Mouse (Mus musculus): ENCODE measurements around the gene Noc4l. TPM values are rescaled to one million over a fixed set of nuclear protein-coding genes. Genes with fewer than 3 reads are reported as not detected.

Gene Noc4l
- total and polyA plus RNA-seq, 3 experiments = 42.0 to 160 (median 50.7) TPM

DNA sequence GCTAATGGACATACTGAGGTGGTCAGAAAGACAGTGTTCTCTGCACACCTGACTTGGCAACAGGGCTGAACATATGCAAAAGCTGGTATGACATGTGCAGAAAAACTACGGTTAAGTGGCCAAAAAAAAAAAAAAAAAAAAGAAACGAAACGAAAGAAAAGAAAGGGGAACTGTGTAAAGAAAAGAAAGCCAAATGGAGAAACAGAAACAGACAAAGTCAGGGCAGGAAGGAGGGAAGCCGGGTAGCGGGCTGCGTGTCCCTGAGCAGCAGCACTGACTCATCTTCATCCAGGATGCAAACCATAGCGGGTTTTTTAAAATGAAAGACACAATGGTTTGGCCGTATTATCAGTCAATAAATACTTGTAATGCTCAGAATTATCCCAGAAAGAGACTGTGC is 28.8 kb upstream of the Noc4l start (continued):
- TF ChIP-seq TBP (conservative IDR thresholded peaks at IDR 0.05; ENCODE audit: low read depth, low read length) = no peak
- no peak for TF ChIP-seq USF2 (conservative IDR thresholded peaks at IDR 0.05; ENCODE audit: low read depth, low read length)
- TF ChIP-seq POLR2AphosphoS2 (IDR thresholded peaks at IDR 0.05; ENCODE audit: low read depth, low read length) = no peak
- peak; percentile 82 for TF ChIP-seq SIN3A (IDR thresholded peaks at IDR 0.05; ENCODE audit: low read length)
- TF ChIP-seq MXI1 (IDR thresholded peaks at IDR 0.05; ENCODE audit: low read depth, low read length) = peak; percentile 79
- TF ChIP-seq POLR2A (IDR thresholded peaks at IDR 0.05; ENCODE audit: low read depth, low read length) = no peak

- H3K36me3 ChIP-seq (replicated peaks in 1 of 2; ENCODE audit: control insufficient read depth in 1 of 2, insufficient read depth in 1 of 2, low read length in 1 of 2) = peaks cover 67 to 95% of the 10 kb centered on the region in 2 experiments
- no peaks in the 10 kb centered on the region for H3K4me1 ChIP-seq (ENCODE audit: control insufficient read depth in 1 of 2, insufficient read depth in 2 of 2)
- no peaks in the 10 kb centered on the region; the same call in 1 of the 2 replicates for H3K79me2 ChIP-seq (replicated peaks; ENCODE audit: control insufficient read depth, extremely low read depth, insufficient read depth, poor library complexity, severe bottlenecking)
- no peak overlapping the region for H3K27ac ChIP-seq (ENCODE audit: insufficient read depth, low read depth)
- no peak overlapping the region for H3K4me3 ChIP-seq (replicated peaks in 1 of 3; ENCODE audit: low read depth in 2 of 3, low read length in 2 of 3, poor library complexity in 1 of 3)
- TF ChIP-seq CHD1 (IDR thresholded peaks at IDR 0.05; ENCODE audit: low read depth, low read length) (no peak), BHLHE40 (IDR thresholded peaks at IDR 0.05; ENCODE audit: low read depth, low read length) (no peak), ZNF384 (IDR thresholded peaks at IDR 0.05; ENCODE audit: low read depth, low read length) (no peak), JUND (conservative IDR thresholded peaks at IDR 0.05; ENCODE audit: low read depth, low read length) (no peak), JUN (IDR thresholded peaks at IDR 0.05; ENCODE audit: insufficient read depth, low read depth, low read length) (no peak), USF2 (conservative IDR thresholded peaks at IDR 0.05; ENCODE audit: low read depth, low read length) (no peak), TCF12 (IDR thresholded peaks at IDR 0.05; ENCODE audit: low read depth, low read length) (no peak), PAX5 (IDR thresholded peaks at IDR 0.05; ENCODE audit: low read length) (no peak), MEF2A (IDR thresholded peaks at IDR 0.05; ENCODE audit: borderline replicate concordance, low read depth, low read length) (no peak), MAFK (IDR thresholded peaks at IDR 0.05; ENCODE audit: insufficient replicate concordance, low read length) (no peak), RAD21 (IDR thresholded peaks at IDR 0.05; ENCODE audit: low read depth, low read length) (no peak), SIN3A (IDR thresholded peaks at IDR 0.05; ENCODE audit: low read length) (no peak)
- DNase-seq (ENCODE audit: extremely low read depth) = no peak
- dilution Hi-C loops (cut with MboI; ENCODE audit: extremely low pct_ligation_motif_present, extremely low pct_unique_long_range_greater_than_20kb, low sequenced_read_pairs) = no loop called here
- H3K9ac ChIP-seq (ENCODE audit: insufficient read depth, low read depth) = no peak overlapping the region
- in situ Hi-C loops (cut with MboI; ENCODE audit: low pct_ligation_motif_present, low pct_unique_long_range_greater_than_20kb, low sequenced_read_pairs) = no loop called here
- no peaks in the 10 kb centered on the region for H3K9me3 ChIP-seq (replicated peaks; ENCODE audit: low read length)
- H3K4me2 ChIP-seq (ENCODE audit: insufficient read depth, low read depth, poor library complexity, severe bottlenecking) = no peak overlapping the region
- H3K27me3 ChIP-seq (replicated peaks) = no peaks in the 10 kb centered on the region
These were observed 12.4 kb upstream of the Noc4l start for GRCm38 (mm10) chr5:110665486-110666121.

DNA sequence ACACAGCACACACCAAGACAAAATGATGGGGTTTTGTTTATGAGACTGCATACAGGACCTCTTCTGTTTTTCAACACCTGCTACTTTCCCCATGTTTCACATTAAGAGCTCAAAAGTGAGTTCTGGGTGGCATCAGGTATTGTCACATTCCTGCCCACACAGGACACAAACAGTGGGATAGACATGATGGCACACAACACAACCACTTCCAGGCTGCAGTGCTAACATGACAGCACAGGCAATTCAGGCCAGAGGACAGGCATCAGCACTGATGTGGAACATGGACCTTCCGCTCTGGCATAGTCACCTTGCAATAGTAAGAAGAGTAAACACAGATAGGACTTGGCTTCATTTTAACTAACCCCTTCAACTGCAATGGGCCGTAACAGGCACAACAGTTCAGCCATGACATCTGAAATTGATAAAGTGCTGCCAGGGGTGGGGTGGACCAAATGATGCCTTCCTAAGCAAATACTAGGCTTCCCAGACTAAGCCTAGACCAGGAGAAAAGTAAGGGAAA is 11.6 kb upstream of the Noc4l start:
- H3K27ac ChIP-seq (ENCODE audit: insufficient read depth, low read depth) = no peak overlapping the region
- no peaks in the 10 kb centered on the region for H3K9me3 ChIP-seq (replicated peaks; ENCODE audit: low read length)
- no peak overlapping the region for H3K9ac ChIP-seq (ENCODE audit: insufficient read depth, low read depth)
- H3K4me3 ChIP-seq (replicated peaks in 1 of 3; ENCODE audit: low read depth in 2 of 3, low read length in 2 of 3, poor library complexity in 1 of 3) = no peak overlapping the region
- no peaks in the 10 kb centered on the region for H3K4me1 ChIP-seq (ENCODE audit: control insufficient read depth in 1 of 2, insufficient read depth in 2 of 2)
- TF ChIP-seq ELF1 (IDR thresholded peaks at IDR 0.05; ENCODE audit: low read depth, low read length) (no peak), MXI1 (IDR thresholded peaks at IDR 0.05; ENCODE audit: low read depth, low read length) (no peak), E2F4 (IDR thresholded peaks at IDR 0.05; ENCODE audit: insufficient replicate concordance, low read depth, low read length) (no peak), POLR2A (IDR thresholded peaks at IDR 0.05; ENCODE audit: low read depth, low read length) (no peak), BHLHE40 (IDR thresholded peaks at IDR 0.05; ENCODE audit: low read depth, low read length) (no peak)
- no peak for DNase-seq (ENCODE audit: extremely low read depth)
- peaks cover 67 to 95% of the 10 kb centered on the region in 2 experiments for H3K36me3 ChIP-seq (replicated peaks in 1 of 2; ENCODE audit: control insufficient read depth in 1 of 2, insufficient read depth in 1 of 2, low read length in 1 of 2)
- in situ Hi-C loops (cut with MboI; ENCODE audit: low pct_ligation_motif_present, low pct_unique_long_range_greater_than_20kb, low sequenced_read_pairs) = no loop called here
- no peak overlapping the region for H3K4me2 ChIP-seq (ENCODE audit: insufficient read depth, low read depth, poor library complexity, severe bottlenecking)
- H3K27me3 ChIP-seq (replicated peaks) = no peaks in the 10 kb centered on the region
- H3K79me2 ChIP-seq (replicated peaks; ENCODE audit: control insufficient read depth, extremely low read depth, insufficient read depth, poor library complexity, severe bottlenecking) = no peaks in the 10 kb centered on the region; the same call in 1 of the 2 replicates
- dilution Hi-C loops (cut with MboI; ENCODE audit: extremely low pct_ligation_motif_present, extremely low pct_unique_long_range_greater_than_20kb, low sequenced_read_pairs) = no loop called here

Data from CH12.LX (cell line).